Mouse (Mus musculus) layer of hippocampus, postnatal 25 days (tissue): ENCODE results near the gene Klrb1f. TPM values are rescaled to one million over a fixed set of nuclear protein-coding genes. Genes with fewer than 3 reads are reported as not detected.
"Not testable (repeated sequence)": the region's sequence is repeated elsewhere in the genome, so short reads cannot be mapped to it uniquely, and the experiment has no call there.

Source experiments
- DNase-seq, 2 experiments: peaks; one replicate each; pipeline ENCODE4 v3.0.0; 2022; ENCODE audit warnings: mixed read lengths in 2 of 2, low spot score in 1 of 2; ENCODE audit errors: extremely low spot score in 1 of 2
- total RNA-seq, 2 experiments: library from RNA; stranded (reverse); gene quantifications; 2 replicates each; pipeline ENCODE4 v1.2.3; 2021

The Klrb1f gene
- not detected for total RNA-seq

DNA sequence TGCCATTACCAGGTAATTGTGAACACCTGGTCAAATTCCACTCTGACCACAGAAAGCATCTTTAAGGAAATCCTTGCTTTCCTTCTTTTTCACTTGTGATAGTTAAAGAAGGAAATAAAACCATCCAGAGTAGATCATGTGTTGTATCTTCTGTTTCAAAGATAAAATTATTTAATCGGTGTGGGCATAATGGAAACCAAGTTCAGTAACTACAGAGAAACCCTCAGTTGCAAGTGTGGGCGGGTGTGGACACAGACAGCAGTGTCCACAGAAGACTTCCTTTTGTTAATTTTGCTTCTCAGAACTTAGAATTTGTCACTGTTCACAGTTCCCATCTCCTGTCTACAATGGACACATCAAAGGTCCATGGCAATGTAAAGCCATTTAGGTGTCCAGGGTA lies at the start of gene Klrb1f:
Gene Klrb1f, plus strand, starts transcription at position 301 of the 400 bp plus-strand sequence.
- no peak for DNase-seq

DNA sequence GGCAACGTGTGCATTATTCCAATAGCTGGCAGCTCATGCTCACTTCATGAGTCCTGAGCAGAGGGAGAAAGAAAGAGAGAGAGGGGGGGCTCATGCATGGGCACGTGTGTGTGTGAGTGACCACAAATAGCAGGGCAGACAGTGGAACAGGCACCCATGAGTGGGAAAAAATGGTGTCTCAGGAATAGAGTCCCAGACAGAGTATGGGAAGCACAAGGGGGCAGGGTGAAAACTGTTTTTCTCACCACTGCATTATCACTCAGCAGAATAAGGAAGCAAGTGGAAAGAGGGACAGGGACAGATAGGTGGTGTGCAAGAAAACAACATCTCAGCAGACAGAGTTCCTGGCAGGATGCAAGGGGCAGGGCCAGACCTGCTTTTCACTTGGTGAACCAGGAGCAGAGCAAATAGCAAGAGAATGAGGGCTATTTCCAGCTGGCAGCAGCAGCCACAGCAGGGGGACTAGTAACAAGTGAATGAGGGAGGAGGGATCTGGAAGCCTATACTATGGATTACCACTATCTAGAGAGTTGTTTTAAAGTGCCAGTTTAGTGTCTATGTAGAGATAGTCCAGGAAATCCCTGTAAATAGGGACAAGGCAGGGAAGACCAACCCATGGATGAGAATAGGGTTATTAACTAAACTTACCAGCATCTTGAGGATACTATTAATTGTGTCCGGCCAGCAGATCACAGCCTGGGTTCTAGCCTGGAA lies 49.5 kb upstream of the Klrb1f start:
- DNase-seq = no peak

DNA sequence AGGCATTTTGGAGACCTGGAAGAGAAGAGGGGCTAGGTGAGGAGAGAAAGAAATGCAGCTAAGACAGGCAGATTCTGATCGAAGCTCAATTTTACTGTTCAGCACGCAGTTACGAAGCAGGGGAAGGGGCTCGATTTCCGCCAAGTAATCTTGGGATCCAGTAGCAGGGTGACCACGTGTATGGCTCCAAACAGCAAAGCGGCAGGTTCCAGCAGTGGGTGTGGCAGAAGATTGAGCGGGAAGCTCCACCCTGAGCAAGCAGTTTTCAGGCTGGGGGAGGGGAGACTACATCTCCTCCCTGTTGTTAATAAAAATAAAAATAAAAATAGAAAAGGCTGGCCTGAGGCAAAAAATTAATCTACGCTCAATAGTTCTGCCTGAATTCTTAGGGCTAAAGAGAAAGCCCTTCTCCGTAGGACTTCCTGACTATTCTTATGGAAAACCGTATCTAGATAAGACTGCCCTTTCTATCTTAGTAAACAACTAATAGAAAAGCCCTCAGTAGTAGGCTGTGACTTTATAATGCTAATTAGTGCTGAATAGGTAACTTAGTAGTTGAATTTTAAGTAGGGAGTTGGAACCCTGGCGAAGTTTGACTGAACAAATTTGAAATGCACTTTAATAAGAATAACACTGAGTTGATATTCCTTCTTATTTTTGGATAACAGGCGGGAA lies 48.8 kb upstream of the Klrb1f start:
- no peak for DNase-seq

- DNase-seq = no peak
These were observed 44.3 kb upstream of the Klrb1f start for GRCm38 (mm10) chr6:129001392-129001791.

- DNase-seq = no peak
These were observed 37.1 kb upstream of the Klrb1f start for GRCm38 (mm10) chr6:129008552-129008951.

GRCm38 (mm10) chr6:129009846-129010504 lies 35.7 kb upstream of the Klrb1f start:
- DNase-seq = not testable (repeated sequence)

GRCm38 (mm10) chr6:129010505-129010873 lies 35.2 kb upstream of the Klrb1f start:
- no peak for DNase-seq

DNA sequence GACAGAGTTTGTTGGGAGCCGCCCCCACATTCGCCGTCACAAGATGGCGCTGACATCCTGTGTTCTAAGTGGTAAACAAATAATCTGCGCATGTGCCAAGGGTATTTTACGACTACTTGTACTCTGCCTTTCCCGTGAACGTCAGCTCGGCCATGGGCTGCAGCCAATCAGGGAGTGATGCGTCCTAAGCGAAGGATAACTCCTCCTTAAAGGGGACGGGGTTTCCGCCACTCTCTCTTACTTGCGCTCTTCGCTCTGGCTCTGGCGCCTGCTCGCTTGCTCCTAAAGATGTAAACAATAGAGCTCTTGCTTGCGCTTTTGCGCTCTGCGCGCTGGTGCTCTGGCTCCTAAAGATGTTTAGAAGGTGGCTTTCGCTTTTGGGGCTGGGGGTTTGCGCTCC lies 33.7 kb upstream of the Klrb1f start:
- DNase-seq = not testable (repeated sequence)

DNA sequence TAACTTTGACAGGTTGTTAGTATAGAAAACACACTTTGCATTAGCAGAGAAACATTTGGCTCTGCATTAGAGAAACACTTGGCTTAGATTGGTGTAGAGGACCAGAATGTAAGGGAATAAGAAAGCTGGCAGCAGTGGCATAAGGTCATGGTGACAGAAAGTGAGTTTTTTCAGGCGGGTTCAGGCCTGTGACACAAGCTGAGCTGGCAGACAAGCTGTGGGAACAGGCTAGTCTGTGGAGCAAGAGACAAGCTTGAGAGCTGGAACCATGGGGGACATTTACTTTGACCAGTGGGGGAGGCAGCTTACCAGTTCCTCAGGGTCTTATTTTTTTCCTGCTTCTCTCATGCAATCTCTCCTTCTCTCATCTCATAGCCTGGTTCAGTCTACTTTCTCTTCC lies 32.7 kb upstream of the Klrb1f start:
- no peak for DNase-seq

GRCm38 (mm10) chr6:129013762-129014276 lies 31.9 kb upstream of the Klrb1f start:
- no peak for DNase-seq

GRCm38 (mm10) chr6:129014399-129014798 lies 31.3 kb upstream of the Klrb1f start:
- no peak for DNase-seq

DNA sequence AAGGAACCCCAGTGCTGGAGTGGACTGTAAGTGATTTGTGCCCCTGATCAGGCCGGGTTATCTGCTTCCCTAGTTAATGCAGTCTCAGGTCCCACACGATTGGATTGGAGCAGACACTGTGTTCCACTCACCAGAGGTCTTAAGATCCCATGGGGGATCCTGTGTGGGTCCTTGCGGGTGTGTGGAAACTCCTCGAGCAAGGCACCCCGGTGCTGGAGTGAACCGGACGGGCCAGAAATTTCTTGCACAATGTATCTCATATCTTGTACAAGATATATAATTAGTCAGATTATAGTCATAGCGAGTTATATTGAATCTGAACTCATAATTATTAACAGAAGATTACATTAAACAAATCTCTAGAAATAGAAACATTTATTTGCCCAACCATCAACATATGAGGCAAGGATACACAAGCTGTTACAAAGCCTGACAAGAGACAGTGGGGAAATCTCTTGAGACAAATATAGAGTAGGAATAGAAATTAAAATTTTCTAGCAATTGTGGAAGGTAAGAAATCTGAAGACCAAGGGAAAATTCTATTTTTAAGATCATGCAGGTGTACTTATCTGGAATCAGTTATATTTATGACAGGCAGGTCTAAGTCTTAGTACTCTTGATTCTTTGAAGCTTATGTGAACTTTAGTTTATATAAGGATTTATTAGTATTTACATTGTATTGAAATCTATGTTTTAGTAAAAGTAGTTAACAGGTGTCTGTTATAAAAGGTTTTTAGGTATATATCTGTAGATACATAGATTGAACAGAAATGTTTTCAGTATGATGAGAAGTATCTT lies 18.1 kb upstream of the Klrb1f start:
- DNase-seq = no peak

- no peak for DNase-seq
These were observed 15.4 kb upstream of the Klrb1f start for GRCm38 (mm10) chr6:129030175-129030824.

GRCm38 (mm10) chr6:129030964-129031363 lies 14.7 kb upstream of the Klrb1f start:
- DNase-seq = no peak

- no peak for DNase-seq
These were observed 12.3 kb upstream of the Klrb1f start for GRCm38 (mm10) chr6:129033397-129033796.

GRCm38 (mm10) chr6:129035017-129035416 lies 10.7 kb upstream of the Klrb1f start:
- no peak for DNase-seq

- no peak for DNase-seq
These were observed 9.4 kb upstream of the Klrb1f start for GRCm38 (mm10) chr6:129036326-129036725.

DNA sequence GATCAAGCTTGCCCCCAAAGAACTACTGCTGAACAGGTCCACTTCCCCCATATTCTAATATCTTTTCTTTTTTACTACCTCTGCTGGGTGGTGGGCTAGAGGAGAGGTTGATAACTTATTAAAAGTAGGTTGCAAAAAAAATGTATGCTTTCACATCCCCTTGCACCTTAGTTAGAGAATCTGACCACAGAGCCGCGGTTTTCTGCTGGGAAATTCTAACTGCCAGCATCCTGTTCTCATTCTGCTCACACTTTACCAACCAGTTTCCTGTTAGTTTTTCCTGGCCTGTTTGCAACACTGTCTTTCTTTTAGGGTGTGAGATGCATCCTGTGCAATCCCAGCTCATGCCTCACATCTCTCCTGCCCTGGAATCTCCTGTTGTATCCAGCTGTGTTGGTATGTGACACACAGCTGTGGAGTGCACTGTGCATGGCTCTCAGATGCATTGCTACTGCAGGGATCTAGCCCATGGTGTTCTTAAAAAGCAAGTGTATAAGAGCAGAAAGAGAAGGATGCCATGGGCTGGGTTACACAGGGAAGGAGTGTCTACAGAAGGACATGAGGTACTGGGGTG lies 8.7 kb upstream of the Klrb1f start:
- DNase-seq = no peak

DNA sequence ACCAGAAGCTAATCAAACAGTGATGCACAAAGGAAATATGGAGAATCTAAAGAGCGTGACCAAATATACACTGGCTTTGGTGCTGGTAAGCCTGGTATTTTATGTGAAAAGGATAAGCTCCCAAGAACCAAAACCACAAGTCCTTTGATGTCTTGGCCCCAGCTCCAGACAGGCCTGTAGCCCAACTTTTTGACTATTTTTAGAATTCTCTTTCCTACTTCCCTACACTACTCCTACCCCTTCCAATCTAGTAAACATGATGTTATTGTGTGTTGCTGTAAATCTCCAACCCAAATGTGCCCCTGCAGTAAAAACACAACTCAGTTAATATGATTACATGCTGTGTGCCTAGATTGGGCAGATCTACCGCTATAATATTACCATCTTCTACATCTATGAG lies 4.2 kb upstream of the Klrb1f start:
- DNase-seq = no peak

- no peak for DNase-seq
These were observed 3.2 kb upstream of the Klrb1f start for GRCm38 (mm10) chr6:129042470-129042869.
